Mouse (Mus musculus) monocyte, adult 5-6 weeks (primary cell): ENCODE data around the gene Aars2. TPM values are rescaled to one million over a fixed set of nuclear protein-coding genes. Genes with fewer than 3 reads are reported as not detected.

Experiments used
- ATAC-seq: fragments of 153-309, 156-312 bp; replicated peaks from 2 replicates; pipeline ENCODE4 v1.8.0; 2017; ENCODE audit warnings: mild to moderate bottlenecking; ENCODE audit not compliant: low TSS enrichment, insufficient number of reproducible peaks, severe bottlenecking, poor library complexity, low FRiP score
- total RNA-seq: library from RNA; stranded (forward); fragments of 200-1000, 200-491, 200-594 nt; gene quantifications from 3 replicates; pipeline ENCODE4 v1.2.3, GENCODE M21; 2017

Gene Aars2
- total RNA-seq, 1 experiment from 2014 or later, result 4.3 TPM

GRCm38 (mm10) chr17:45532896-45533295 lies 26.3 kb downstream of the Aars2 start:
- no peak for ATAC-seq

DNA sequence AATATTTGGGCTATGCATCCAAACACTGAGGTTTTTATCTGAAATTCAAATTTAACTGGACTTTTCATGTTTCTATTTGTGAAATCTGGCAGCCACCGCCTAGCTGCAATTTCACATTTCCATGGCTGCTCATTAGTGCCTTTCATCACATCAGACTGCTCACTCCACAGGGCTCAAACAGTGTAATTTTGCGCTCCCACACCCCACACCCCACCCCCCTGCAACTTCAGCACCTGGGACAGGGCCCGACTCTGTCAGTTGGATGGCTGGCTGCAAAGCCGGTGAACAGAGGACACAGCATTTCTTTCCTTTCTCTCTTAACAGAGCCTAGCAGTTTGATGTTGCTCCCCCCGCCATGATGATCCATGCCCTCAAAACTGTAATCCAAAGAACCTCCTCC lies 29.6 kb downstream of the Aars2 start:
- ATAC-seq, result no peak

GRCm38 (mm10) chr17:45538394-45538793 lies 31.8 kb downstream of the Aars2 start:
- no peak for ATAC-seq

DNA sequence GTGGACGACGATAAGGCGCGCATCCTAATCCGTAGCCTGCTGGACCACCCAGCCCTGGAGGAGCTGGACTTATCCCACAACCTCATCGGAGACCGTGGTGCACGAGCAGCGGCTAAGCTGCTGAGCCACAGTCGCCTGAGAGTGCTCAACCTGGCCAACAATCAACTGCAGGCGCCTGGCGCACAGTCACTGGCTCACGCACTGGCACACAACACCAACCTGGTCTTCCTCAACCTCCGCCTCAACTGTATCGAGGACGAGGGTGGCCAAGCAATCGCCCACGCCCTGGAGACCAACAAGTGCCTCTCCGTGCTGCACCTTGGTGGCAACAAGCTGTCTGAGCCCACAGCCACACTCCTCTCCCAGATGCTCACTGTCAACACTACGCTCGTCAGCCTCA lies 33.0 kb downstream of the Aars2 start:
- no peak for ATAC-seq

DNA sequence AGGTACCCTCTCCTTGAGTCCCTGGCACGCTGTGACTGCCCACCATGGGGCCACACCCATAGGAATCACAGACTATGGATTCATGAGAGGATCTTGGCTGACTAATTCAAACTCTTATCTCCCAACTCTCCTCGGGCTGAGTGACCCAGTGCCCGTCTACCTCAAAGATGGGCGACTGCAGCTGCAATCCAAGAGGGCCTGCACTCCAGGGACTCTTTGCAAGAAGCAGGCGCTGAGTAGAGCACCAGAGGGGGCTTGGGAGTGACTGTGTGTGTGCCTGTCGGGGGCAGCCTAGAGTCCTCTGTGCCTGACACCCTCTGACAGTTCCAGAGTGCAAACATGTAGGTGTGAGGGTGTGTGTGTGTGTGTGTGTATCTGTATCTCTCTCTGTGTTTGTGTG lies 35.5 kb downstream of the Aars2 start:
- ATAC-seq, result no peak

DNA sequence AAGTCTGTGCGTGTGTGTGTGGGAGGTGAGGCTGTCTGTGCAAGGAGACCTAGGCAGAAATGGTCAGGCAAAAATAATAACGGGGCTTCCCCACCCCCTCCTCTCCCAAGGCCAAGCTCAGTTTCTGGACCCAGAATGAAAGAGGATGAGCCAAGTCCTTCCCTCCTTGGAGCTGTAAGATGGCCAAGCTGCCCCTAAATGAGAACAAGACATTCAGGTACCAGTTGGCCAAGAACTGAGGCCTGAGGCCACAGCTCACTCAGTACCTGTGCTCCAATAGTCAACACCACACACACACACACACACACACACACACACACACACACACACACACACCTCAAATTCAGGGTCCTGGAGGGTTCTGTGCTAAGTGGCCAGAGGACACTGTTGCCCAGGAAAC lies 36.1 kb downstream of the Aars2 start:
- ATAC-seq, result no peak

DNA sequence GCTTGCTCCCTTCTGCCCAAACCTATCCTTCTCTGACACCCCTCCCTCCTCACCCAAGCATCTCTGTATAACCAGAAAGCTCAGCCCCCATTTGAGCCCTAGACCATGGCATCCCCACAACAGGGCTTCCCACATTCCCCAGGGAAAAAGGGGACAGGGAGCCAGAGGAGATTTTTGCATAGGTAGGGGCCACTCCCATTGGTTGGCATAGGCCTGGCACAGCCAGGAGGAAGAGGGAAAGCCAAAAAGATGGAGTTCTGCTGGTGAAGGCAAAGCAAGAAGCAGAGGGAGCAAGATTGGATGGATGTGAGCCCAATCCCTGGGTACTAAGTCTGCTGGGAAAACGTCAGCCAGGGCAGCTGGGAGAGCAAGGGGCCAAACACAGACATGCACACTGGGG lies 36.5 kb downstream of the Aars2 start:
- ATAC-seq, result no peak

DNA sequence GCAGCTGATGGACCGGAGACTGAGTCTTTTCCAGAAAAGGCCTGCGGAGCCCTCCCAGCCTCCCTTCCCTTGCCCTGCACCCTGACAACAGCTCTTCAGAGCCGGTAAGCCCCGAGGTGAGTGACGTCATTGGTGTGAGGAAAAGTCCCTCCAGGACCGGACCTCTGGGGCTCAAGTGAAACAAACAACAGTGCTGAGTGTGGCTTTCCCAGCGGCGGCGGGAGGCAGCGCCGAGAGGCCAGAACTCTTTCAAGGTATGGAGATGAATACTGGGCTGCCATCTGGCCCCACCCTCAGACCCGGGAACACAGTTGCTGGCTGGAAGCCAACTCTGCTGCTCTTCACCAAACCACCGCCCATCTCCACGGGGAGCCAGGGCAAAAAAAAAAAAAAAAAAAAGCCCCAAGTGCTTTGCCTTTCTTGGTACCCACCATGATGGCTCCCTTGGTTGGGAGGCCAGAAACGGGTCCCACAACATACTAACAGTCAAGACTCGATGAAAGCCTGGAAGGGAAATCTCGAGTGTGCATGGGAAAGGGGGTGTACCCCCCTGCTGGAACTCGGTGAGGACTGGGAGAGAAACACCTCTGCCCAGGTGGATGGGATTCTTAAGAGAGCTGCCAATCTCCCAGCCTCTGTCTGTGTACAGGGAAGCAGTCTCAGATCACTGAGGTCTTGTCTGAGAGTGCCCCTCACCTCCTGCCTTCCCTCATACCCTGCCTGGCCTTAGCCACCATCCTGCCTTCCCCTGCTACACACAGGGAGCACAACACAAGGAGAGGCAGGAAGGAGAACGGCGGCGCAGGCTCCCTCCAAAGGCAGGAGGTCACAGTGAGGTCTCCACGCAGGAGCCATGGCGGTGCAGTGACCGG lies 37.6 kb downstream of the Aars2 start:
- ATAC-seq, result no peak

DNA sequence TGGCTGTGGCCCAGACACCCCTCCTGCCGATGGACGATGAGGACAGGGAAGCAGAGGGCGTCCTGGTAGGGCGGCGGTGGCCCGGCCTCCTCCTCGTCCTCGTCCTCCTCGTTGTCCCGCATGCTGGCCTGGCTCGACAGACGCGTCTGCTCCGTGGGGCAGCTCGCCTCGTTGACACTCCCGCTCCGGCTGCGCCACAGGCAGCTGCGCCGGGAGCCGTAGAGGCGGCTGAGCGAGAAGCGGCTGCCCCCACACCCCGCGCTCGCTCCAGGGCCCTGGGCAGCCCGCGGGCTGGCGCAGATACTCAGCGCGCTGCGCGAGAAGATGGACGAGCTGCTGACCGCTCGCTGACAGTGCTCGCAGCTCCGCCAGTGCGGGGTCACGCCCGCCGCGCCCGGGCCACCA lies 38.2 kb downstream of the Aars2 start:
- no peak for ATAC-seq

DNA sequence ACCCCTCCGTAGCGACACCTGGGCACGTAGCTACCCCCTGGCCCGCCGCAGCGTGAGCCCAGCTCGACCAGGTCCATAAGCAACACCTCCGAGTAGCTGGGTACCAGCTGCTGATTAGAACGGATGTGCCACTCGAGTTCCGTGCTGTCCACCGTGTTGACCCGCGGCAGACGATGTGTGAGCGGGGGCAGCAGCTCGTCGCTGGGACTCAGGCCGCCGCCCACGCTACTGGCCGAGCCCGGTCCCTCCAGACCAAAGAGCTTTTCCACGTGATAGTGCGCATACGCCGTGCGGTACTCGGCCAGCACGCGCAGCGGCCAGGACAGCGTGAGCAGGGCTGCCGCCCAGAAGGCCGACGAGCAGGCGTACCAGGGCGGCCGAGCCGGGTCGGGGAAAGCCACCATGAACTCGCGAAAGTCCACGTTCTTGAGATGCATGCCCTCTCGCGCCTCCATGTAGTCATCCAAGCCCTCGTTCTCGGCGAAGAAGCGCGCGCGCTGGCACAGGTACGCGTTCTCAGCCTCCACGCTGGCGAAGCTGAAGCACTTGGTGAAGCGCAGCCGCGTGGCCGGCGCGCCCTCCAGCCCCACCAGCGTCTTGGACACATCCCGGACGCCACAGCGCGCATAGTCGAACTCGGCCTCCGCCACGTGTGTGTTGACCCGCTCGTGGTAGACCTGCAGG lies 38.8 kb downstream of the Aars2 start:
- ATAC-seq, result no peak

GRCm38 (mm10) chr17:45546941-45547340 lies 40.3 kb downstream of the Aars2 start:
- ATAC-seq, result no peak

DNA sequence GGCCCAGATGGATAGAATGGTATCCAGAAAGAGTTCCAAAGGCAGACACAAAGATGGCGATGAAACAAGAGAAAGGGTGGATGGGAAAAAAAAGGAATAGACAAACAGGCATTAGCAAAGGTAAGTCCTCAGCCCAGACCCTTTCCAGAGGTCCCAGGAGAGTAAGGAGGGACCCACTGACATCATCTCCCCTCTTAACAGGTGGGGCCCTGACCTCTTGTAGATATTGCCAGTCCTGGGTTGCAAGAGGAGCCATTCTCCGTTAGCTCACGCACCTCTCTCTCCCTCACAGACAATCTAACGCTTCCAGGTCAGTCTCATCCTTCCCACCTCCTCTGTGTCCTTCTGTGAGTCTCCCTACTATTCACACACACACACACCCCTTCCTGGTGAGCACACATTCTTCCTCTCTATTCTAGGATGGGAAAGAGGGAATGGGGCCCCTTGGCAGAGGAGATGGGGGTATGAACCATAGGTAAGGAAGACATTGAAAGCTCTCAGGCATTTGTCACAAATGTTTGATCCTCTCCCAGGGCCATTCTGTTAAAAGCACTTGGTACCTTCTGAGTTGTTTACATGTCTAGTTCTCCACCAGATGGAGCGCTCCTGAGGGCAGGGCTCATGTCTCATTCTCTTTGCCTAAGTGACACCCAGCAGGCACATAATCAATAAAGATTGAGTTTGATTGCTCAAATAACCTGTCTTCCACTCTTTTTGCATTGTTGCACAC lies 41.0 kb downstream of the Aars2 start:
- no peak for ATAC-seq

GRCm38 (mm10) chr17:45548541-45549512 lies 42.2 kb downstream of the Aars2 start:
- ATAC-seq, result no peak

- ATAC-seq, result no peak
Observed at GRCm38 (mm10) chr17:45549617-45550181, 43.1 kb downstream of the Aars2 start, which contains the start of gene Tmem151b. Gene Tmem151b (minus strand): TSS chr17:45549677.

DNA sequence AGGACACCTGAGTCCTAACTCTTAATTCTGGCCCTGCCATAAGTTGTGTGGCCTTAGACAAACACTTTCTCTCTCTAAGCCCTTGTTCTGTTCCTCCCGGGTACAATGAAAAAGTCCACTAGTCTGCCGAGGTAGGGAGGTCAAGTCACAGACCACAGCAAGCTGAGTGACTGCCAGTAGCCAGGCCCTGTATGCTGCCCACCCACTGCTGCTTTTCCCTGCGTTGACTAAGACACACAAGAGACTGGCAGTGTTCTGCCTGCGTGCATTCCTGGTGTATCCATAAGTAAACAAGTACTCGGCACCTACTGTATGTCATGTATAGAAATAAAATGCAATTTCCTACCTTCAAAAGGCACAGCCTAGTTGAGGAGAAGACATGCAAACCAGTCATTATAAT lies 43.6 kb downstream of the Aars2 start:
- no peak for ATAC-seq

DNA sequence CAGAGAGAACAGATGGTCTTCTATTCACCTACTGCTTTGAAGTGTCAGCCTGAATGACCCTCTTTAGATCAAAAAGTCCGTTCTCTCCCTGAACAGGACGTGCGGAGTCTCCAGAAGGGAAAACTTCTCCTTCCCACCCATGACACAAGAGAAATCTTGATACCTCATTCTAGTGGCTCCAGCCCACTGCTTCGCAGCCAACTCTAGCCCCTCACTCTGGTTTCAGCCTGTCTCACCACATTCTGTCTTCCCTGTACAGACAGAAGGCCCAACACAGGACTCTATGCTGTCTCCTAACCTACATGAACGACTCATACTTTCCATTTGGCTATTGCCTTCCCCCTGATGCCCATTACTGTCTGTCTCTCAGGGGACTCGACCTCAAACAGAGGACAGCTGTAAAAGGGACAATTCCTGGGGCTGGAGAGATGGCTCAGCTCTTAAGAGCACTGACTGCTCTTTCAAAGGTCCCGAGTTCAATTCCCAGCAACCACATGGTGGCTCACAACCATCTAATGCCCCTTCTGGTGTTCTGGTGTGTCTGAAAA lies 44.7 kb downstream of the Aars2 start:
- ATAC-seq, result no peak

DNA sequence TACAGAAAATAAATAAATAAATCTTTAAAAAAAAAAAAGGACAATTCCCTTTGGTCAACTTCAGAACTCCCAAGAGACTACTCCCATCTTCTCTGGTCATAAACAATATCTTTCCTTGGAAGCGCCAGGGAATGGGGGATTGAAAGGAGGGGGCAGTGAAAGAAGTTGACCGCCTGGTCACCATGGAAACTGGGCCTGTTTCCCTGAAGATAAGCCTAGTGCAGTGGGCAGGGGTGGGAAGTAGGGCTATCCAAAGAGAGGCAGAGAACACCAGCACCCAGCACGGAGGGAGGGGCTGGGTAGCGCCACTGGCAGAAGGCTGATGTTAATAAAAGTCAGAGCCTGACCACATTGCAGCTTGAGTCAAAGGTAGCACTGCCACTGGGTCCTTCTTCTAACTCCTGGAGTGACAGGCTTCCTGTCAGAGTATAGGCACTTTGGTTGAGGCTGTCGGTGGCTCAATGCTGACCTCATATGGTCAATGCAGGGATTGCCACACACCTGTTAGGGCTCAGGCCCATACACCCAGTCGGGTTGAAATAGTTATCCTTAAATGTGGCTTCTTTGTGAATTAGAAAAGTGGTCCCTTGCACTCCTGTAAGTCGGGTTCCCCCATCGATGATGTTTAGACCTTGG lies 45.3 kb downstream of the Aars2 start:
- peak; percentile 70 for ATAC-seq
